Mouse (Mus musculus) midbrain, postnatal 0 days (tissue): ENCODE results near the gene Capns1. TPM values are rescaled to one million over a fixed set of nuclear protein-coding genes. Genes with fewer than 3 reads are reported as not detected.
A peak's percentile ranks its signal among the peaks of the same experiment; 100 is the strongest.
"Not testable (repeated sequence)": the region's sequence is repeated elsewhere in the genome, so short reads cannot be mapped to it uniquely, and the experiment has no call there.

Experiments
- ATAC-seq: fragments of 200-750 bp; cut with Nextera tagmentation; 2 replicates; pipeline ENCODE4 v1.8.0; 2017; ENCODE audit warnings: moderate number of reproducible peaks, mild to moderate bottlenecking, moderate TSS enrichment, moderate library complexity; ENCODE audit not compliant: low FRiP score
- DNase-seq: peaks from one replicate; pipeline ENCODE4 v3.0.0-alpha.2; 2015; ENCODE audit warnings: low spot score
- H3K27ac ChIP-seq: fragments of 300-500 bp; sonication (generic); 2 replicates; pipeline ENCODE4 v1.5.1; 2014; ENCODE audit warnings: low read depth, mild to moderate bottlenecking, low read length, mixed read lengths
- H3K27me3 ChIP-seq: fragments of 300-500 bp; sonication (generic); 2 replicates; pipeline ENCODE4 v1.6.1; 2014; ENCODE audit warnings: low read length, control low read depth, mixed read lengths; ENCODE audit not compliant: insufficient read depth
- H3K36me3 ChIP-seq: fragments of 300-500 bp; sonication (generic); 2 replicates; pipeline ENCODE4 v1.6.1; 2014; ENCODE audit warnings: low read length, control low read depth, mixed read lengths; ENCODE audit not compliant: insufficient read depth
- H3K4me1 ChIP-seq: fragments of 300-500 bp; sonication (generic); 2 replicates; pipeline ENCODE4 v1.6.1; 2014; ENCODE audit warnings: mild to moderate bottlenecking, control low read depth, antibody characterized with exemption, low read length, mixed read lengths; ENCODE audit not compliant: insufficient read depth
- H3K4me2 ChIP-seq: fragments of 300-500 bp; sonication (generic); 2 replicates; pipeline ENCODE4 v1.6.1; 2014; ENCODE audit warnings: low read depth, mild to moderate bottlenecking, low read length, mixed read lengths; ENCODE audit not compliant: poor library complexity, severe bottlenecking
- H3K4me3 ChIP-seq: fragments of 300-500 bp; sonication (generic); 2 replicates; pipeline ENCODE4 v1.5.1; 2014; ENCODE audit warnings: low read depth, mild to moderate bottlenecking, low read length, moderate library complexity
- H3K9ac ChIP-seq: fragments of 300-500 bp; sonication (generic); replicated peaks from 2 replicates; pipeline ENCODE4 v1.6.1; 2014; ENCODE audit warnings: mild to moderate bottlenecking, low read length, moderate library complexity, mixed read lengths; ENCODE audit not compliant: poor library complexity, severe bottlenecking
- H3K9me3 ChIP-seq: fragments of 300-500 bp; sonication (generic); 2 replicates; pipeline ENCODE4 v1.6.1; 2016; ENCODE audit warnings: low read length, control low read depth
- CTCF ChIP-seq: IDR thresholded peaks from 2 replicates; pipeline ENCODE4 v1.5.1; 2016; ENCODE audit warnings: antibody characterized with exemption, mild to moderate bottlenecking
- WGBS: fragments of 180-500 bp; shearing (Covaris S2); extraction: QIAGEN DNeasy Blood & Tissue Kit; methylation state at CpG from one replicate; pipeline ENCODE4 v1.1.7; 2014; 5-methylcytosine and 5-hydroxymethylcytosine counted together
- polyA plus RNA-seq: library from polyadenylated mRNA; unstranded; fragments of >200 nt; fragmentation: Nextera tagmentation; extraction: Ambion mirVana; gene quantifications from 2 replicates; pipeline ENCODE4 v1.2.1, GENCODE M21; 2015
- total RNA-seq: library from RNA; depleted of rRNA; stranded (reverse); fragments of >200 nt; gene quantifications from 2 replicates; pipeline ENCODE4 v1.2.3, GENCODE M21; 2014

The Capns1 gene
- total and polyA plus RNA-seq, 2 experiments from 2014 or later, result 58.0 to 272 TPM

- Histone ChIP-seq H3K4me3 (no peak overlapping the region), H3K4me1 (peaks cover 6% of the 10 kb centered on the region; the same call in 1 of the 2 replicates), H3K27me3 (no peaks in the 10 kb centered on the region), H3K27ac (no peak overlapping the region), H3K36me3 (peaks cover 54% of the 10 kb centered on the region), H3K4me2 (no peak overlapping the region), H3K9ac (no peak overlapping the region), H3K9me3 (no peaks in the 10 kb centered on the region)
- ATAC-seq (no peak), DNase-seq (no peak)
- no peak for TF ChIP-seq CTCF
- 88% methylated on average over 12 of the region's 12 CpGs for WGBS
These were observed 10.1 kb downstream of the Capns1 start for GRCm38 (mm10) chr7:30188344-30189115.

- Histone ChIP-seq H3K4me3 (no peak overlapping the region), H3K4me2 (no peak overlapping the region), H3K4me1 (no peaks in the 10 kb centered on the region), H3K9ac (no peak overlapping the region), H3K27ac (no peak overlapping the region), H3K9me3 (no peaks in the 10 kb centered on the region), H3K36me3 (peaks cover 41% of the 10 kb centered on the region), H3K27me3 (no peaks in the 10 kb centered on the region)
- no peak for TF ChIP-seq CTCF
- ATAC-seq, result no peak
- no peak for DNase-seq
- WGBS, result 79% methylated on average over 13 of the region's 13 CpGs
These were observed 13.8 kb downstream of the Capns1 start for GRCm38 (mm10) chr7:30184641-30185348.

- ATAC-seq (no peak), DNase-seq (peak; percentile 69)
- no peaks in the 10 kb centered on the region for H3K27me3 ChIP-seq
- no peak within 1 kb of the TSS for H3K9ac ChIP-seq
- no peaks in the 10 kb centered on the region for H3K9me3 ChIP-seq
- peaks cover 40% of the 10 kb centered on the region for H3K36me3 ChIP-seq
- WGBS, result 2% methylated on average over 11 of the region's 11 CpGs
- H3K27ac ChIP-seq, result no peak within 1 kb of the TSS
- H3K4me2 ChIP-seq, result peak within 1 kb of the TSS; percentile 28
- TF ChIP-seq CTCF, result no peak
- H3K4me1 ChIP-seq, result no peaks in the 10 kb centered on the region
- H3K4me3 ChIP-seq, result 0 out of 2 replicates have a peak within 1 kb of the TSS, but pooled peaks have one; percentile 7
These were observed 14.7 kb downstream of the Capns1 start, which contains the start of gene Cox7a1 for GRCm38 (mm10) chr7:30183879-30184289. Gene Cox7a1, plus strand, starts transcription at chr7:30184144.

GRCm38 (mm10) chr7:30183189-30183588, 15.4 kb downstream of the Capns1 start:
- not testable (repeated sequence) for DNase-seq, H3K9me3 ChIP-seq, H3K27ac ChIP-seq, H3K27me3 ChIP-seq, ATAC-seq, H3K4me1 ChIP-seq, H3K4me2 ChIP-seq, H3K4me3 ChIP-seq, H3K9ac ChIP-seq
- peaks cover 40% of the 10 kb centered on the region for H3K36me3 ChIP-seq
- 67% methylated on average over 7 of the region's 7 CpGs for WGBS

- not testable (repeated sequence) for DNase-seq, H3K4me1 ChIP-seq, ATAC-seq, H3K27me3 ChIP-seq, H3K9me3 ChIP-seq, H3K4me2 ChIP-seq, H3K9ac ChIP-seq, H3K4me3 ChIP-seq
- Histone ChIP-seq H3K27ac (peak overlapping the region; percentile 59), H3K36me3 (peaks cover 35% of the 10 kb centered on the region)
- 92% methylated on average over 9 of the region's 10 CpGs for WGBS
These were observed 16.7 kb downstream of the Capns1 start for GRCm38 (mm10) chr7:30181929-30182328.

GRCm38 (mm10) chr7:30181308-30181707, 17.3 kb downstream of the Capns1 start:
- no peak overlapping the region for H3K4me2 ChIP-seq
- WGBS, result 2% methylated on average over 4 of the region's 4 CpGs
- H3K9me3 ChIP-seq, result no peaks in the 10 kb centered on the region
- H3K9ac ChIP-seq, result no peak overlapping the region
- no peaks in the 10 kb centered on the region for H3K4me1 ChIP-seq
- no peaks in the 10 kb centered on the region for H3K27me3 ChIP-seq
- H3K4me3 ChIP-seq, result no peak overlapping the region
- ATAC-seq (peak; percentile 61), DNase-seq (peak; percentile 87)
- peak; percentile 90 for TF ChIP-seq CTCF
- H3K36me3 ChIP-seq, result peaks cover 35% of the 10 kb centered on the region
- H3K27ac ChIP-seq, result peak overlapping the region; percentile 59
